Mouse (Mus musculus): ENCODE measurements around the gene Zc3h10.
"Not testable (repeated sequence)": the region's sequence is repeated elsewhere in the genome, so short reads cannot be mapped to it uniquely, and the experiment has no call there.

Gene Zc3h10

DNA sequence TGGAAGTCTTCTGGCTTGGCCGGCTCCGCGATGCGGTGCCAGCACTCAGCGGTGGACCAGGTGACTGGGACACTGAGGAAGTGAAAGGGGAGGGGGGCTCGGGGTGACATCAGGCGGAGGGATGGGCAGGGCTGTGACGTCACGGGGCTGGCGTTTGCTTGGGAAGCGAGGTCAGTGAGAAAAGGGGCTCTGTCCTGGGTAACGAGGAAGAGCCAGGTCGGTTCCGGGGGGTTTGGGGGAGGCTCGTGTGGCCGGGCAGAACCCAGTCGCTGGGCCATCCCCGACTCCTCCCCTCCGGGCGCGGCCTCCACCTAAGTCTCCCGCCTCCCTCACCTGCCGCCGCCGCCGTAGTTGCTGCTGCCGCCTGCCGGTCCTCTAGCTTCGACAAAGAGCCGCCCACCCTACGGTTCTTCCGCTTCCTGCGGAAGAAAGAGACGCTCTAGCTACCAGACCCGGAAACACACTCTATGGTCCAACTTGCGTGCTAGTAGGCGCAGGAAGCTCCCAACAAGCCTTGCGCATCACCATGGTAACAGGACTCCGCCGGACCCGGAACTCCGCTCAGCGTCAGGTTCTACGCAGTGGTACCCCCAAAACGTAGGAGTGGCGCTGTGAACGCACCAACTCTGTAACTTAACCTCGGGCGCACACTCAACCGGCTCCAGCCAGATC lies at the start of gene Zc3h10:
TSS of gene Zc3h10 (minus strand) at position 414 of the 672 bp plus-strand sequence.
- peak; percentile 93 for DNase-seq

DNA sequence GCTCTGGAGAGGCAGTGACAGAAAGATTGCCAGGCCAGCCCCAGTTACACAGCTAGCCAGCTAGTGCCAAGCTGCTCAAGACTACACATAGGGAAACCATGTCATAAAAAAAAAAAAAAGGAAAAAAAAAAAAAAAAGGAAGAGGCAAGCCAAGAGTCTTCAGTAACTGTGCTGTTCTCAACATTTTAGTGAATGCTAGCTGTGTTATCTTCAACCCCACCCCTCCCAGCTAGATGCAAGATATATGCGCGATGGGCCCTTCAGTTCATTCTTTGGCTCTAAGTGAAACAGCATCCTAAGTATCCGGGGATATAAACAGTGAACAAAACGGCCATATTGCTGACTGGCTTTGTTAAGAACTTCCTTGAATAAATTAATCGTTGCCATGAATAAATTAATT lies 45.2 kb upstream of the Zc3h10 start:
- no peak for DNase-seq

DNA sequence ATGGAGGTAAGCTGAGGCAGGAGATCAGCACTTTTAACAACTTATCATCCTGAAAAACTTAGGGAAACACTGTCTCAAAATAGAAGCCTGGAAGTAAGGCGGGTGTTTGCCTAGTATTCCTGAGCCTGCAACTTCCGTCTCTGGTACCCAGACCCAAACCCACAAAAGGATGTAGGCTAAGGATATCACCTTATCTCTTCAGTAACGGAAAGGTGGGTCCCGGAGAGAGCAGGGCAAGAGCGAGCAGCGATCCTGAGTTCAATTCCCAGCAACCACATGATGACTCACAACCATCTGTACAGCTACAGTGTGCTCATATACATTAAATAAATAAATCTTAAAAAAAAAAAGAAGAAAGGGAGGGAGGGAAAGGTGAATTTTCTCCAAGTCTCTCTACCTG lies 43.9 kb upstream of the Zc3h10 start:
- DNase-seq, result no peak

DNA sequence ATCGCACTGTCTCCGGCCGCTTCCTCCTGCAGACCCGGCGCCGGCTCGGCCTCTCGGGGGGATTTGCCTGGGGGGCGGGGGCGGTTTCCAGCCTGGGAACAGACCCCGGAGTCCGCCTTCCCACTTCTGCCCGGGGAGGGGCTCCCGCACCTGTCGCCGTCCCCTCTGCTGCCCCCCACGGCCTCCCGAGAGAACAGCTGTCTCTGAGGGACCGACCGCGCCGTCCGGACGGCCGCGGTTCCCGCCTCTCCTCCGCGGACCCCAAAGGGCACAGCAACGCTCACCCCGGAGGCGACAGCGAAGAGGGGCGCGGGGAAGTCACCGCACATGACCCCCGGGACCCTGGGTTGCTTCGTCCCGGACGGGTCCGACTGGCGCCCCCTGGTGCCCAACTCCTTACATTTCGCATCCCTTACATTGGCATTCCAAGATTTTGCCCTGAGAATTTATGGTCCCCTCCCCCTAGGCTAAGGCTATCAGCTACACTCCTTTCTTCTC lies 42.7 kb upstream of the Zc3h10 start:
- peak; percentile 69 to 72 for DNase-seq

DNA sequence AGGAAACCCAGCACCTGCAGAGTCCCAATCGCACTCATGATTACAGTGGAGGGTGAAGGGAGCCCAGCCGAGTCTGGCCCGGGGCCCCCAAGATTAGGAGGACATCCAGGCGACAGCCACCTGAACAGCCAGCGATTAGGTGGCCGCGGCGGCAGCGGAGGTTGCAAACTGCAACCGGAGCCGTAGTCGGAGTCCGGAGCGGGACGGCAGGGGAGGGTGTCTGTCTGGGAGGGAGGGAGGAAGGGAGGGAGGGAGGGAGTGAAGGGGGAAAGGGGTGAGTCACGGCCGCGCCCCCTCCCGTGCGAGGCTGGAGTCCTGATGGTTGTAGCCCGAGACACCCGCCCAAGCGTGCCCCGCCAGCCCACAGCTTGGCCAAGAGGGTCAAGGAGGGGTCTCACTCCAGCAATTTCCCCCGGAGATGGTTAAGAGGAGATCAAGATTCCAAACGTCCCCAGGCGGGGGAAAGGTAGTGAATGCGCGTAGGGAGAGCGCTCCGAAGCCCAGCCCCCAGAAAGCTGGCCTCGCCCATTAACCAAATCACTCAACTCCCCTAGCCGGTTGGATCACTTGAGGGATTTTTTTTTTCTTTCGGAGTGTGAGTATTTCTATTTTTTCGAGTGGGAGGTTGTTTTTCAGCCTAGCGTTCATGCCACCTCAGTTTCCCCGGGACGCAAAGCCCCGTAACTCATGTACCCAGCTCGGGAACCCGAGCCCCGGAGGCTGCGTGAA lies 42.1 kb upstream of the Zc3h10 start, which contains the start of gene Erbb3:
TSS of gene Erbb3 (minus strand) at position 189 of the 729 bp plus-strand sequence.
- DNase-seq, result peak; percentile 28 to 34

DNA sequence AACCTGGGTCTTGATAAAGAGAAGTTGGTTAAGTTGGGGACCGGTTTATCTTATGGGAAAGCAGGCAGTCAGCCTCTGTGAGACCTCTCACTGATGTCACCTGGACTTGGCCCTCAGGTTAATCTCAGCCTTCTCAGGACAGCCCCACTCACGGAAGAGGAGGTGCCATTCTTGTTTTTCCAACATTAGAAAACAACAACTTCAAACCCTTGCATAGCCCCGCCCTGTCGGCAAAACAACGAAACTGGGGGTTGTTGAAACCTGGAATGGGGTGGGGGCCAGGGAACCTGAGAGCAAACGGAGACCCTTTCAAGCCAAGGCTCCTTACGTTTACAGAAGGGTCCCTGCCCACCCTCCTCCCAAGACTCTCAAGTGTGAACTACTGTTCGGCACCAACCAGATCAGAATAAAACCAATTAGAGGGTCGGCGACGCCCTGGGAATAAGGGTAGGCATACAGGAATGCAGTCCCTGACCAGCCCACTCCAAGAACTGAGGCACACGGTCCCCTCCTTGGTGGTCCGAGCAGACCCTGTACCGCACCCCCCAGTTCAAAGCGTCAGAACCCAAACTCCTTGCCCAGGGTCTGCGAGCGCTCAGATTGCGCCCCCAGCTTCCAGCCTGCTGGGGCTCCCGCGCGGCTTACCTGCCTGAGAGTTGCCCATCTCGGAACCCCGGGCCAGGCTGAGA lies 41.3 kb upstream of the Zc3h10 start:
- no peak for DNase-seq

DNA sequence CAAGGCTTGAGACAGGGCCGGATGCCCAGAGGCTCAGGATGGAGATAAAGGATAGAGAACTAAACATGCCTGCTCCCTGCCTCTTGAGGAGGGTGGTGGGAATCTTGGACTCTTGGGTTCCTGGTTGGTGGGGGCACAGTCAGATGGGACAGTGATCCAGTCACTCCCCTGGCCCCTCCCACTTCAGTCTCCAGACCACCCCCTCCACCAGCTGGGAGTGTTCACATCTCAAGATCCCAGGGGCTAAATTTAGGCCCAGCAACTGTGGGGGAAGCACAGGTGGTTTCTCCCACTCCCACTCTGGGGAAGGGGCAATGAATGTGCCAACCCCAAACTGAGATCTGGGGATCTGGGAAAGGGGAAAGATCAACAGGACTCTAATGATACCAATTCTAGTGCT lies 40.6 kb upstream of the Zc3h10 start:
- DNase-seq, result no peak

DNA sequence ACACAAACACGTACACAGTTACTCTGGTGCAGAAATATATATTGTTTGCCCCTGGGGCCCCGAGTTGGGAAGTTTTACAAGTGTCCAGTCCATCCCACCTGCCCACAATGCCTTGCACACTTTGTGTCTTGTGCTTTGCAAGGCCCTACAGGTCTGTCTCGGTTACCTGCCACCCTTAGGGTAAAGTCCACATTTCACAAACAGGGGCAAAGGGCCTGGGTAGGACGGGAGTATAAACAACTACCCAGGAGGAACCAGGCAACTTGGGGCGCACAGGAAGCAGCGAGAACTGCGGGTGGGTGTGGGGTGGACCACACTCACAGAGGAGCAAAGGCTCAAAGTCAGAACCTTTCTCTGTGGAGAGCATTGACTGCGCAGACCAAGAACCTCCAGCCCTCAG lies 40.1 kb upstream of the Zc3h10 start:
- DNase-seq, result no peak

DNA sequence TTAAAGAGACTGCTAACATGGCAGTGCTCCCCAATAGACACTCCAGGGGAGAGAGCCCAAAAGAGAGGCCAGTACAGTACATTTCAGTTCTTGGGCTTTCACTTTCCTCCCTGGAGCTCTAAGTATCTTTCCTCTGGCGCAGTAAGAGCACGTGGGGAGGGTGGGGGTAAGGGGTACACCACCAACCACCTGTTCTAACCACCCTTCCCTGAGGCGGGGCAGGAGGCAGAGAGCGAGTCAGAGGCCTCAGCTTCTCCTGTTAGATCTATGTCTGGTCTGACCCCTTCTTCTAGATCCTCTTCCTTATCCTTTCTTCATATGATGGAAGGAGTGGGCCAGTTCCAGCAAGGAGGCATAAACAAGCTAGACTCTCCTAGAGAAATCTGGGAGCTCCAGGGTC lies 39.5 kb upstream of the Zc3h10 start:
- DNase-seq, result no peak

DNA sequence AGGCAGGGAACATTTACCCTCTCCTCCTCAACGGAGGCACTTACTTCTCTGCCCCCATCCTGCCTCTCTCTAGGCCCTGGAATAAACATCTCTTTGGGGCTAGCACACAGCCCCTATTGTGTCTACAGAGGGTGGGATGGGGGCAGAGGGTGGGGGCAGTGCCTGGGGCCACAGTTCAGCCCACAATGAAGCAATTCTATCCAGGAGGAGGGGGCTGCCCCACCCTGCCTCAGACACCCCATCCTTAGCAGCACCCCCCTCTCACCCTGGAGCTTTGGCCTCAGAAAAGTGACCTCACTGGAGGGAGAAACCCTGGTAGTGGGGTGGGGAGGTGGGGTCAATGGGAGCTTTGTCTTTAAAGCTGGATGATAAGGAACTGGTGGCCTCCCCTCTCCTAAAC lies 39.0 kb upstream of the Zc3h10 start:
- no peak for DNase-seq

DNA sequence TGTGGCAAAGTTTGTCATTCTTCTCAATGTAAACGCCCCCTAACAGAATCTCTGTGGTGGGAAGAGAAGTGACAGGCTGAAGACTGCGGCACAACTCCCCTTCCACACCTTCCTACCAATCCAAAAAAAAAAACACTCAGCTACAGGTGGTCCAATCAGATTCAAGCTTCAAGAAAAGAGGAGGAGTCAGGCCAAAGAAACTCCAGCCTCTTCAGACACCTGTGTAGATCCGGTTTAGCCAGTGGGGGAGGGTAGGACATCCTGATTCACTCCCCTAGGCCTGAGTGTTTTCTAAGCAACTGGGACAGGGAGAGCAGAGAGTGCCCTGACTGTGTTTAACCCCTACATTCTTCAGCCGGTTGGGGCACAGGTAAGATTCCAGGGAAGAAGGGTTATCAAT lies 36.8 kb upstream of the Zc3h10 start:
- no peak for DNase-seq

DNA sequence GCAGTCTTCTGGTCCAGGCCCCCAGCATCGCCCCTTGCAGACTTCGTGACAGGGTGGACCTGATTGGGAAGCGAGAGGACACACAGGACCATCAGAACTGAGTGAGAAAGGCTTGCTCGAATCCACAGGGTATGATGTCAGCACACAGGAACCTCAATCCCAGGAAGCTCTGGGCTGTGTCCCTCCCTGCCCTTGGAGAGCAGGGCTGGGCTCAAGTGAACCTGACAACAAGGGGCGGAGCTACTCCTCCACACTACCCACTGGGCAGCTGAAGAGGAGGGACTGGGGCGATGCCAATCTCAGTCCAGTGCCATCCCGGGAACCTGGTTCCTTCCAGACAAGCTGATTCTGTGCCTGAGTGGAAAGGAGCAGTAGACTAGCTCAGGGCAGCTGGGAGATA lies 36.1 kb upstream of the Zc3h10 start:
- peak; percentile 28 to 48 for DNase-seq

DNA sequence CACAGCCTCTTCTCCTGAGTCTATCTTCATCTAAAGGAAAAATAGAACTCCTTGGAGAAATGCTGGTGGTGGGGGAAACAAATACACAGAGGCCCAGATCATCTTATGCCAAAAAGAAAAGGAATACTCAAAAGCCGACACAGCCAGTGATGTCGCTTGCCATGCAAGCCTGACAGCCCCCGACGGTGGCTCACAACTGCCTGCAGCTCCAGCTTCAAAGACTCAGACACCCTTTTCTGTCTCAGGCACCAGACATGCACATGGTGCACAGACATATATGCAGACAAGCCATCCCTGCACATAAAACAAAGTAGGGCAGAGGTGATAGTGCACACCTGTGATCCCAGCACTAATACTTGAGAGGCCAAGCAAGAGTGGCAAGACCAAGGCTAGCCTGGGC lies 32.2 kb upstream of the Zc3h10 start:
- no peak for DNase-seq

DNA sequence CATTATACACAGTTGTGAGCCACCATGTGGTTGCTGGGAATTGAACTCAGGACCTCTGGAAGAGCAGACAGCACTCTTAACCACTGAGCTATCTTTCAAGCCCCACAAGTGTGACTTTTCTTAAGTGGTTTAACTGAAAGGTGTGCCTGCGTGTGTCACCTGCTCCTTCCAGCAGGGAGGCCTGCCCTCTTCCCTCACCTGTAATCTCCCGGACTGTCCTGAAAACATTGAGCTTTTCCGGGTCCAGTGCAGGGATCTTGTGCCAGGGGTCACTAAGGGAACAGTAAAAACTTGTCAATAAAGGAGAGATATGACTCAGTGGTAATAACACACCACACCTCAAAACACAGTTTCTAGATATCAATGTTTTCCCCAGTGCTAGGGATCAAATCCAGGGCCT lies 31.7 kb upstream of the Zc3h10 start:
- no peak for DNase-seq

DNA sequence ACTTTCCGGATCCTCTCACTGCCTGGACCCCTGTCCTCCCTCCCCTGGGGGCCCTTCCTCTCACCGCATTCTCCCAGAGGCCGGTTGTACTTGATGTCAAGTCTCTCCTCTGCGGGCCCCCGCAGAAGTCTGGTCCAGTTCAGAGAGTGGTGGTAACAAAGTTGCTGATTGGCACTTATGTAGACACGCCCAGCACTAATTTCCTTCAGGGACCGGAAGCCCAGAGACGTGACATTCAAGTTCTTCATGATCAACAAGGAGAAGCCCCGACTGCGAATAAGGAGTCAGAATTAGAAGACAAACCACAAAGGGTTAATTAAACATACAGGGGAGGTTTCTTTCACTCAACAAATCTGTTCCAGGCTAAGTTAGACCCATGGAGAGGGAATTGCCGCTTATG lies 30.8 kb upstream of the Zc3h10 start:
- DNase-seq, result no peak

DNA sequence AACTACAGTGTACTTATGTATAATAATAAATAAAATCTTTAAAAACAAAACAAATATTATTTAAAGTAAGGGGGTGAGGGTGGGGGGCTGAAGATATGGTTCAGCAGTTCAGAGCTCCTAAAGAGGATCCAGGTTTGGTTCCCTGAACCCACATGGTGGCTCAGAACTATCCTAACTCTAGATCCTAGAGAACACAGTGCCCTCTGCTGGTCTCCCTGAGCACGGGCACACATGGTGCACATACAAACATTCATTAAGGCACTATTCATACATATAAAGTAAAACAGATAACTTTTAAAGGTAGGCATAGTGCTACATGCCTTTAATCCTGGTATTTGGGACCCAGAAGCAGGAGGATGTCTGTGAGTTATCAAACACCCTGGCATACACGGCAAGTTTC lies 27.5 kb upstream of the Zc3h10 start:
- DNase-seq, result no peak

DNA sequence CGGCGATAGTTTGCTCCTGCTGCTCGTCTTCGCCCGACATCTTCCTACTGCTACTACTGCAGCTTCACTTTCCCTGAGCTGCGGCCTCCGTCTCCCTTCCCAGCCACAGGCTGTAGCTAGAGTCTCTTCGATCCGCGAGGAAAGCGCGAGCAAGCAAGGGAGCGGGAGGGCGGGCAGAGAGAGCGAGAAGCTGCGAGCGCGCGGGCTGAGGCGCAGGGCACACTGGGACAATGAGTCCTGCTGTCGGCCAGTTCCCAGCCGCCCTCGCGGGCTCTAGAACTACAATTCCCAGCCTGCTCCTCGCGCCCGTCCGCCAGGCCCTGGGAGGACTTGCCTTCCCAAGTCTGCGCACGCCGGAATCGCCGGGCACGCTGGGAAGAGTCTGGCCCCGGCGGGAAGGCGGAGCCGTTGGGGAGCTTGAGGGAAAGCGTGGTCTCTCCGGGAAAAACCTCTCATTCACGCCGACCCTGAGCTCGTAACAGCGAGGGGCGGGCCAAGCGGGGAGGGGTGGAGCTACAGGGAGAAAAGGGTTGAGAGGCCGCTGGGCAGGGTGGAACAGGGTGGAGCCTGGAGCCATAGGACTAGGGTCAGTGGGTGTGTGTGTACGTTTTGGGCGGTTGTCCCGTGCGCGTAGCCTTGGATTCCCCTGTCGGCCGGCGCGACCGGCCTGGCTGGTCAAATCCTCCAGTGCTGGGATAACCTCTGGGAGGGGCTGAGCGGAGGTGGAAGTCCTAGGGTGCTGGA lies 18.4 kb upstream of the Zc3h10 start, which contains the start of gene Pa2g4:
TSS of gene Pa2g4 (minus strand) at position 200 of the 744 bp plus-strand sequence.
- peak; percentile 96 to 98 for DNase-seq

DNA sequence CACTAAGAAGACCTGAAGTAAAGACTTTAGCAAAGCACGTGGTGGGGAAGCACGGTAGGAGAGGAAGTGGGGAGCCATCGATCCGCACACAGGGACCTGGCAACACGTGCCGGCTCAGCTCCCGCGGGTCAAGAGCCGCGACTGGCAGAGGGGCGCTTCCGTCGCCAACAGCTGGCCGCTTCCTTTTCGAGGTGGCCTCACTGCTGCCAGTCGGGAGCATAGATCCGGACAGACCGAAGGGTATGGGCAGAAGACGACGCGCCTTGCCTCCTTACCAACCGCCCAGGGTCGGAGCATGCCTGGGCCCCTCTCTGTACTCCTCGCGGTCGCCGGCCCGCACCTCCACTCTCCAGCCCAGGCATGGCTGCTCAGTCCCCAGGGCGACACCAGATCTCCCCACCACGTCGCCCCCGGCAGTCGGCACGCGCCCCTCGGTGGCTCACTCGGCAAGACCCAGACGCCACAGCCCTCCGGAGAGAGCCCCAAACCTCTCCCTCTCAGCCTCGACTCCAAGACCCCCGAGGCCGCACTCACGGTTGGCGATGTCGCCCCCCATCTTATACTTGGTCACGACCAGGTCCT lies 17.7 kb upstream of the Zc3h10 start:
- peak in 1 of 2 experiments; percentile 38 for DNase-seq

DNA sequence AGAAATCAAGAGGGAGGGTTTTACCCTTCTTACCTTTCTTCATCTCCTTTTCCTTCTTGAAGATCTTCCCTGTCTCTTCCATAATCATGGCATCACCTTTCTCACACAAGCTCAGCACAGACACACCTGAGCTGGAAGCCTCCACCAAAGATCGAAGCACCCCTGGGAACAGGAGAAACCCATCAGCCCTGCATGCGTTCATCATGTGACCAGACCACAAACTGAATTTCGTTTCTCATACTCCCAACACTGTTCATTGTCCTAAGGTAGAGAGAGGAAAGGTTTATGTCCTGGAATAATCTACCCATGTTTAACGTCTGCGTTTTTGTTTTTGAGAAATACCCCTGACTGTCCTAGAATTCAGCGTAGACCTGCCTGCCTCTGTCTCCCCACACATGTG lies 16.0 kb upstream of the Zc3h10 start:
- DNase-seq, result no peak

DNA sequence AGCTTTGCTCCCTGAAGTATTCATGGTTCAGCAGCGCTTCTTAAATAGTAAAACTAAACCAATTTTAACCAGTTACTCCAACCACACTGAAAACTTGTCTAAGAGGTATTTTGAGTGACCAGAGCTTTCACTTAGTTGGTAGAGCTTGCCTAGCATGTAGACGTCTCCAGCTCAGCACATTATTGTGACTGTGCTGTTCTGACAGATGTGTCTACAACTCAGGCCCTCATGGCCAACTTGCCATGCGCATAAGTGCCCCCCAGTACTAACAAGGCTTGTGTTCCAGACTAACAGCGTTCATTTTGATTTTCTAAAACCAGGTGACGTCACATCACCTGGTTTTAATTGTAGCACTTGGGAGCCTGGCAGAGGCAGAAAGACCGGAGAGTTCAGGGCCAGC lies 9.4 kb upstream of the Zc3h10 start:
- no peak for DNase-seq

DNA sequence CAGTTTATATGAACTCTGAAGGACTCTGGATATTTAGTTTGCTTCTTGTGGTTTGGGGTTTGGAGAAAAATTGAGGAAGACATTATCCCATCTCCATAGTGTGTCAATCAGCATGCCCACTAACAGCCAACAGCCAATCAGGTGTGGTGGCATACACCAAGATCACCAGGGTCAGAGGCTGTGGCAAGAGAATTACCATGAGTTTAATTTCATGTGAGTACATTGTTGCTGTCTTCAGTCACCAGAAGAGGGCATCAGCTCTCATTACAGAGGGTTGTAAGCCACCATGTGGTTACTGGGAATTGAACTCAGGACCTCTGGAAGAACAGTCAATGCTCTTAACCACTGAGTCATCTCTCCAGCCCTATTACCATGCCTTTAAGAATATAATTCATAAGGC lies 8.7 kb upstream of the Zc3h10 start:
- no peak for DNase-seq

DNA sequence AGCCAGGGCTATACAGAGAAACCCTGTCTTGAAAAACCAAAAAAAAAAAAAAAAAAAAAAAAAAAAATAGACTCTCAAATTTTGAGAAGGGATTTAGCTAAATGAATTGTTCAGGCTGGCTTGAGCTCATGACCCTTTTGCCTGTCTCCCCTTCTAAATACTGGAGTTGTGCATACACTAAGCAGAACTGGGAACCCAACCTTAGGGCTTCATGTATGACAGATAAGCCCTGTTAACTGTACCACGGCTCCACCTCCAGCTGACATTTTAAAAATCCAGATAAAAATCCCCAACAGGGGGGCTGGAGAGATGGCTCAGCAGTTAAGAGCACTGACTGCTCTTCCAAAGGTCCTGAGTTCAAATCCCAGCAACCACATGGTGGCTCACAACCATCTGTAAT lies 8.0 kb upstream of the Zc3h10 start:
- DNase-seq, result not testable (repeated sequence)
